Comparison of ENCODE assay signal across 8 mouse cellular contexts in the genomic region with DNA sequence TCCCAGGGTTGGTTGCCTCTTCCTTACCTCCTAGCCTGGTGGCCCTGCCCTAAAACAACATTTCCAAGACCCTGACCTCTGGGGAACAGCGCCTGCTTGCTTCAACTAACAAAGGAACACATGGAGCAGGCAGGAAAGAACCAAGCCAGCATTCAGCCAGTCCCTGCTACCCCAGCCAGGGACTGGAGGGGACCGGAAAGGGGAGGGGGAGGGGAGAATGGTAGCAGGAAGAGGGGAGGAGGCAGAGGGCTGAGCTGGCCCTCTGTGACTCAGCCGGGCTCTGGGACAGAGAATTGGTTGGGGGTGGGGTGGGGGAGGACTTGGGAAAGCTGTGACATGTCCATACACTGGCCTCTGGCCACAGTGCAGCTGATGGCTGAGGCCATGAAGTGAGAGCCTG. TPM values are rescaled to one million over a fixed set of nuclear protein-coding genes. Genes with fewer than 3 reads are reported as not detected.
DNase-seq lines count a peak whose midpoint lies in the region; ATAC-seq and TF ChIP-seq lines count a peak whose summit lies in the region.

No protein-coding gene starts in this region.

- H3K27me3 ChIP-seq in Patski, result no peaks in the 10 kb centered on the region
- H3K27me3 ChIP-seq in embryonic facial prominence, embryonic 13.5 days, result no peaks in the 10 kb centered on the region
- H3K27me3 ChIP-seq in heart, embryonic 14.5 days (ENCODE audit: control insufficient read depth, insufficient read depth, low read length), result no peaks in the 10 kb centered on the region
- H3K27me3 ChIP-seq in kidney, embryonic 16.5 days (ENCODE audit: insufficient read depth, low read length), result no peaks in the 10 kb centered on the region
- H3K27me3 ChIP-seq in stomach, embryonic 16.5 days (ENCODE audit: control insufficient read depth, insufficient read depth, low read length), result no peaks in the 10 kb centered on the region

- DNase-seq in 416B (ENCODE audit: low read depth), result peak; percentile 91
- DNase-seq in Patski (ENCODE audit: low read depth, low spot score), result peak; percentile 55
- DNase-seq in lung, postnatal 36 days, result peak; percentile 76
- no peak for DNase-seq in left cerebral cortex, postnatal 36 days (ENCODE audit: low spot score in 2 of 2)

- peak; percentile 68 for ATAC-seq in Patski
- no peak for ATAC-seq in embryonic facial prominence, embryonic 13.5 days (ENCODE audit: insufficient number of reproducible peaks, insufficient read depth, low FRiP score, low TSS enrichment, low read depth)
- peak; percentile 82 for ATAC-seq in heart, embryonic 14.5 days (ENCODE audit: insufficient number of reproducible peaks, insufficient read depth, low FRiP score, low read depth)
- peak; percentile 94 for ATAC-seq in kidney, embryonic 16.5 days (ENCODE audit: low FRiP score, low TSS enrichment)
- ATAC-seq in stomach, embryonic 16.5 days (ENCODE audit: insufficient read depth, low FRiP score), result peak; percentile 81

- CTCF ChIA-PET in Patski (lab: Charles Lee), result interaction anchor here (1.6 kb wide), 1 partner anchor 11 kb away, joined by 4 read pairs; a partner anchor contains a TSS

- H3K27ac ChIP-seq in embryonic facial prominence, embryonic 13.5 days, result peak overlapping the region; percentile 66
- peak overlapping the region; percentile 87 to 93 for H3K27ac ChIP-seq in heart, embryonic 14.5 days (replicated peaks in 1 of 2; ENCODE audit: control insufficient read depth in 1 of 2, insufficient read depth in 1 of 2, low read depth in 2 of 2, low read length in 2 of 2)
- H3K27ac ChIP-seq in kidney, embryonic 16.5 days (ENCODE audit: low read length), result peak overlapping the region; percentile 95
- peak overlapping the region; percentile 78 for H3K27ac ChIP-seq in stomach, embryonic 16.5 days (ENCODE audit: low read length)

- POLR2A ChIA-PET in Patski (lab: Charles Lee), result interaction anchor here (0.7 to 1.1 kb wide), 2 partner anchors 13 to 54 kb away, joined by 3 read pairs; a partner anchor contains a TSS

- H3K4me3 ChIP-seq in embryonic facial prominence, embryonic 13.5 days, result no peak overlapping the region
- H3K4me3 ChIP-seq in heart, embryonic 14.5 days (ENCODE audit: control insufficient read depth in 1 of 2, insufficient read depth in 1 of 2, low read depth in 1 of 2, low read length in 2 of 2), result no peak overlapping the region
- no peak overlapping the region for H3K4me3 ChIP-seq in kidney, embryonic 16.5 days (ENCODE audit: low read length)
- no peak overlapping the region for H3K4me3 ChIP-seq in stomach, embryonic 16.5 days (replicated peaks; ENCODE audit: low read length)

- intact Hi-C loops in left cerebral cortex, postnatal 36 days (cut with DNase I), result no loop called here

- H3K4me1 ChIP-seq in embryonic facial prominence, embryonic 13.5 days, result peaks cover 26% of the 10 kb centered on the region
- H3K4me1 ChIP-seq in heart, embryonic 14.5 days (ENCODE audit: control insufficient read depth in 2 of 2, insufficient read depth in 2 of 2, low read length in 2 of 2), result peaks cover 14 to 21% of the 10 kb centered on the region in 2 experiments; a peak in 3 of 4 replicates
- H3K4me1 ChIP-seq in kidney, embryonic 16.5 days (ENCODE audit: insufficient read depth, low read length), result peaks cover 37% of the 10 kb centered on the region
- peaks cover 25% of the 10 kb centered on the region for H3K4me1 ChIP-seq in stomach, embryonic 16.5 days (ENCODE audit: control insufficient read depth, insufficient read depth, low read length)

- 0 out of 2 replicates have a peak overlapping the region, but pooled peaks have one; percentile 11 for H3K9ac ChIP-seq in embryonic facial prominence, embryonic 13.5 days
- peak overlapping the region; percentile 25; the same call in 1 of the 2 replicates for H3K9ac ChIP-seq in heart, embryonic 14.5 days (ENCODE audit: low read length)
- peak overlapping the region; percentile 58 for H3K9ac ChIP-seq in kidney, embryonic 16.5 days (replicated peaks; ENCODE audit: low read length)
- H3K9ac ChIP-seq in stomach, embryonic 16.5 days (ENCODE audit: low read length), result 0 out of 2 replicates have a peak overlapping the region, but pooled peaks have one; percentile 8

- WGBS in embryonic facial prominence, embryonic 13.5 days, result 10% methylated on average over 3 of the region's 3 CpGs
- 10% methylated on average over 2 of the region's 3 CpGs for WGBS in heart, embryonic 14.5 days
- 2% methylated on average over 3 of the region's 3 CpGs for WGBS in kidney, embryonic 16.5 days
- 16% methylated on average over 3 of the region's 3 CpGs for whole genome bisulfite sequencing in stomach, embryonic 16.5 days

- TF ChIP-seq CTCF in Patski (IDR thresholded peaks at IDR 0.05), result no peak

- in situ Hi-C loops in Patski (cut with MboI; ENCODE audit: low pct_unique_long_range_greater_than_20kb), result no loop called here

- H3K9me3 ChIP-seq in embryonic facial prominence, embryonic 13.5 days, result peaks cover 5% of the 10 kb centered on the region; the same call in 1 of the 2 replicates
- no peaks in the 10 kb centered on the region for H3K9me3 ChIP-seq in heart, embryonic 14.5 days (ENCODE audit: control insufficient read depth, low read length)
- no peaks in the 10 kb centered on the region for H3K9me3 ChIP-seq in kidney, embryonic 16.5 days (ENCODE audit: low read length)
- no peaks in the 10 kb centered on the region for H3K9me3 ChIP-seq in stomach, embryonic 16.5 days (replicated peaks; ENCODE audit: control insufficient read depth, low read length)

- peaks cover 45% of the 10 kb centered on the region for H3K36me3 ChIP-seq in embryonic facial prominence, embryonic 13.5 days
- H3K36me3 ChIP-seq in heart, embryonic 14.5 days (ENCODE audit: control insufficient read depth, insufficient read depth, low read length), result no peaks in the 10 kb centered on the region; the same call in 1 of the 2 replicates
- peaks cover 9% of the 10 kb centered on the region; the same call in 1 of the 2 replicates for H3K36me3 ChIP-seq in kidney, embryonic 16.5 days (ENCODE audit: insufficient read depth, low read length)
- no peaks in the 10 kb centered on the region for H3K36me3 ChIP-seq in stomach, embryonic 16.5 days (ENCODE audit: control insufficient read depth, insufficient read depth, low read length)

- H3K4me2 ChIP-seq in embryonic facial prominence, embryonic 13.5 days, result no peak overlapping the region
- peak overlapping the region; percentile 23; the same call in 1 of the 2 replicates for H3K4me2 ChIP-seq in heart, embryonic 14.5 days (ENCODE audit: low read length)
- H3K4me2 ChIP-seq in kidney, embryonic 16.5 days (replicated peaks; ENCODE audit: low read depth, low read length), result 0 out of 2 replicates have a peak overlapping the region, but pooled peaks have one; percentile 10
- no peak overlapping the region for H3K4me2 ChIP-seq in stomach, embryonic 16.5 days (ENCODE audit: low read depth, low read length)

RNA-seq across cellular contexts. Expression of a gene that starts 12.3 kb away (rescaled TPM):
- 33.8 TPM for polyA plus RNA-seq in Patski (2021)
- 5.4 and 5.8 TPM in 2 replicates for polyA plus RNA-seq in embryonic facial prominence, embryonic 13.5 days (2015; fragmentation: Nextera tagmentation; extraction: Ambion mirVana)
- polyA plus RNA-seq in heart, embryonic 14.5 days (2014; fragmentation: Nextera tagmentation; extraction: Ambion mirVana), result 1.2 and 1.9 TPM in 2 replicates
- 4.1 and 4.3 TPM in 2 replicates for polyA plus RNA-seq in kidney, embryonic 16.5 days (2015; fragmentation: Nextera tagmentation; extraction: Ambion mirVana)
- 2.9 and 3.5 TPM in 2 replicates for polyA plus RNA-seq in stomach, embryonic 16.5 days (2015; fragmentation: Nextera tagmentation; extraction: Ambion mirVana)
- 100 to 1,000 TPM; 111 TPM for total RNA-seq in left cerebral cortex, postnatal 36 days (2021)

RNA-seq across cellular contexts. Expression of a gene that starts 20.1 kb away (rescaled TPM):
- polyA plus RNA-seq in Patski (2021), result 0.33 TPM
- 0.10 and 0.12 TPM in 2 replicates for polyA plus RNA-seq in embryonic facial prominence, embryonic 13.5 days (2015; fragmentation: Nextera tagmentation; extraction: Ambion mirVana)
- not detected in 2 replicates for polyA plus RNA-seq in heart, embryonic 14.5 days (2014; fragmentation: Nextera tagmentation; extraction: Ambion mirVana)
- 0.09 and 0.27 TPM in 2 replicates for polyA plus RNA-seq in kidney, embryonic 16.5 days (2015; fragmentation: Nextera tagmentation; extraction: Ambion mirVana)
- 0.10 TPM in 1 of 2 replicates, not detected in the other for polyA plus RNA-seq in stomach, embryonic 16.5 days (2015; fragmentation: Nextera tagmentation; extraction: Ambion mirVana)
- under 1 TPM; 0.15 to 0.18 TPM for total RNA-seq in left cerebral cortex, postnatal 36 days (2021)

RNA-seq across cellular contexts. Expression of a gene that starts 41.3 kb away (rescaled TPM):
- polyA plus RNA-seq in Patski (2021), result 94.4 TPM
- polyA plus RNA-seq in embryonic facial prominence, embryonic 13.5 days (2015; fragmentation: Nextera tagmentation; extraction: Ambion mirVana), result 326 and 332 TPM in 2 replicates
- 181 and 184 TPM in 2 replicates for polyA plus RNA-seq in heart, embryonic 14.5 days (2014; fragmentation: Nextera tagmentation; extraction: Ambion mirVana)
- polyA plus RNA-seq in kidney, embryonic 16.5 days (2015; fragmentation: Nextera tagmentation; extraction: Ambion mirVana), result 302 TPM in 2 replicates
- polyA plus RNA-seq in stomach, embryonic 16.5 days (2015; fragmentation: Nextera tagmentation; extraction: Ambion mirVana), result 197 and 214 TPM in 2 replicates
- total RNA-seq in left cerebral cortex, postnatal 36 days (2021), result 10 to 100 TPM; 54.7 to 66.9 TPM

Comparison
In these comparisons a context has a peak if more than half of its experiments do, and no peak if none do; other contexts are left out.
1. DNase-seq: peak in 416B (single experiment), Patski (single experiment) and lung, postnatal 36 days (single experiment); none in left cerebral cortex, postnatal 36 days (0 of 2).
2. H3K4me2 ChIP-seq: peak in heart, embryonic 14.5 days (single experiment) and kidney, embryonic 16.5 days (single experiment); none in embryonic facial prominence, embryonic 13.5 days (single experiment) and stomach, embryonic 16.5 days (single experiment).
3. H3K9ac ChIP-seq: peak in every context shown above with its lines; median percentile 58 in kidney, embryonic 16.5 days; 25 in heart, embryonic 14.5 days; 11 in embryonic facial prominence, embryonic 13.5 days; 8 in stomach, embryonic 16.5 days.
4. Peak in every context shown above with its lines, with median percentiles within 50 percentile points of each other: H3K27ac ChIP-seq.